In genomic region chr1:136141176-136141950, GRCm38 (mm10) we compare ENCODE assay signal across 8 mouse cellular contexts. TPM values are rescaled to one million over a fixed set of nuclear protein-coding genes. Genes with fewer than 3 reads are reported as not detected.
DNase-seq lines count a peak whose midpoint lies in the region; ATAC-seq lines count a peak whose summit lies in the region.

No protein-coding gene starts in this region.

- WGBS in neural tube, embryonic 11.5 days = 87% methylated on average over 11 of the region's 11 CpGs
- WGBS in liver, embryonic 13.5 days (ENCODE audit: insufficient replicate concordance) = 62% methylated on average over 11 of the region's 11 CpGs
- 86% methylated on average over 11 of the region's 11 CpGs for WGBS in neural tube, embryonic 15.5 days

- peaks cover 65% of the 10 kb centered on the region for H3K4me1 ChIP-seq in neural tube, embryonic 11.5 days (ENCODE audit: control insufficient read depth, insufficient read depth, low read length)
- peaks cover 80% of the 10 kb centered on the region for H3K4me1 ChIP-seq in liver, embryonic 13.5 days (replicated peaks)
- H3K4me1 ChIP-seq in neural tube, embryonic 15.5 days = peaks cover 77% of the 10 kb centered on the region

- ATAC-seq in neural tube, embryonic 11.5 days (ENCODE audit: insufficient read depth, low FRiP score, low TSS enrichment) = no peak
- ATAC-seq in liver, embryonic 13.5 days (ENCODE audit: low read depth) = no peak
- ATAC-seq in neural tube, embryonic 15.5 days (ENCODE audit: low FRiP score) = no peak
- ATAC-seq in activated CD4-positive, CD25-positive, alpha-beta regulatory T cell, adult 4 months = no peak

- DNase-seq in cerebellum, adult 11 months = peak; percentile 29
- DNase-seq in cerebellum, postnatal 4 days (ENCODE audit: low spot score in 2 of 2) = no peak
- DNase-seq in neural tube, embryonic 11.5 days (ENCODE audit: low spot score) = no peak
- DNase-seq in neural tube, embryonic 10.5 days (ENCODE audit: extremely low spot score, low spot score) = no peak
- DNase-seq in liver, embryonic 13.5 days = no peak
- DNase-seq in spleen, postnatal 10 days (ENCODE audit: low spot score in 2 of 2) = no peak

- no peaks in the 10 kb centered on the region for H3K9me3 ChIP-seq in neural tube, embryonic 11.5 days (ENCODE audit: control insufficient read depth, low read length)
- H3K9me3 ChIP-seq in liver, embryonic 13.5 days (replicated peaks) = no peaks in the 10 kb centered on the region
- no peaks in the 10 kb centered on the region for H3K9me3 ChIP-seq in neural tube, embryonic 15.5 days (replicated peaks)

- H3K4me2 ChIP-seq in neural tube, embryonic 11.5 days (ENCODE audit: low read depth) = no peak overlapping the region
- peak overlapping the region; percentile 77 for H3K4me2 ChIP-seq in liver, embryonic 13.5 days
- H3K4me2 ChIP-seq in neural tube, embryonic 15.5 days = peak overlapping the region; percentile 7; the same call in 1 of the 2 replicates

- no peaks in the 10 kb centered on the region for H3K36me3 ChIP-seq in neural tube, embryonic 11.5 days (ENCODE audit: control insufficient read depth, insufficient read depth, low read length)
- 0 out of 2 replicates have a peak, but pooled peaks cover 4% of the 10 kb centered on the region for H3K36me3 ChIP-seq in liver, embryonic 13.5 days
- H3K36me3 ChIP-seq in neural tube, embryonic 15.5 days = peaks cover 16% of the 10 kb centered on the region

- no peaks in the 10 kb centered on the region for H3K27me3 ChIP-seq in neural tube, embryonic 11.5 days (ENCODE audit: control insufficient read depth, insufficient read depth, low read length)
- no peaks in the 10 kb centered on the region for H3K27me3 ChIP-seq in liver, embryonic 13.5 days
- H3K27me3 ChIP-seq in neural tube, embryonic 15.5 days (replicated peaks) = no peaks in the 10 kb centered on the region

- H3K27ac ChIP-seq in neural tube, embryonic 11.5 days (ENCODE audit: low read depth, low read length) = 0 out of 2 replicates have a peak overlapping the region, but pooled peaks have one; percentile 4
- H3K27ac ChIP-seq in liver, embryonic 13.5 days = 0 out of 2 replicates have a peak overlapping the region, but pooled peaks have one; percentile 23
- H3K27ac ChIP-seq in neural tube, embryonic 15.5 days (replicated peaks) = peak overlapping the region; percentile 71

- no peak overlapping the region for H3K9ac ChIP-seq in neural tube, embryonic 11.5 days (ENCODE audit: low read length)
- no peak overlapping the region for H3K9ac ChIP-seq in liver, embryonic 13.5 days
- peak overlapping the region; percentile 14; the same call in 1 of the 2 replicates for H3K9ac ChIP-seq in neural tube, embryonic 15.5 days (replicated peaks)

- no peak overlapping the region for H3K4me3 ChIP-seq in neural tube, embryonic 11.5 days (ENCODE audit: low read depth, low read length)
- H3K4me3 ChIP-seq in liver, embryonic 13.5 days (replicated peaks) = no peak overlapping the region
- no peak overlapping the region for H3K4me3 ChIP-seq in neural tube, embryonic 15.5 days (replicated peaks)

RNA-seq across cellular contexts. Expression of gene Kif21b, which starts 10.2 kb away (rescaled TPM):
- polyA plus RNA-seq in neural tube, embryonic 11.5 days (2014; fragmentation: Nextera tagmentation; extraction: Ambion mirVana) = 14.3 and 17.0 TPM in 2 replicates
- polyA plus RNA-seq in liver, embryonic 13.5 days (2015; fragmentation: Nextera tagmentation; extraction: Ambion mirVana) = 1.1 and 1.2 TPM in 2 replicates
- polyA plus RNA-seq in neural tube, embryonic 15.5 days (2015; fragmentation: Nextera tagmentation; extraction: Ambion mirVana) = 32.3 and 37.1 TPM in 2 replicates
- 10 to 100 TPM; 26.6 to 31.2 TPM for polyA plus RNA-seq in activated CD4-positive, CD25-positive, alpha-beta regulatory T cell, adult 4 months (2017; shearing (Covaris generic))

Comparison
In these comparisons a context has a peak if more than half of its experiments do, and no peak if none do; other contexts are left out.
1. H3K27ac ChIP-seq: peak in every context shown above with its lines; median percentile 71 in neural tube, embryonic 15.5 days; 23 in liver, embryonic 13.5 days; 4 in neural tube, embryonic 11.5 days.